Mouse (Mus musculus) neural tube, embryonic 14.5 days (tissue): ENCODE results near the gene N4bp2l2. TPM values are rescaled to one million over a fixed set of nuclear protein-coding genes. Genes with fewer than 3 reads are reported as not detected.
A peak's percentile ranks its signal among the peaks of the same experiment; 100 is the strongest.

ENCODE experiments used
- ATAC-seq: fragments of 200-750 bp; cut with Nextera tagmentation; 2 replicates; pipeline ENCODE4 v1.8.0; 2017; ENCODE audit warnings: low read depth, mild to moderate bottlenecking, moderate TSS enrichment, moderate library complexity
- H3K27ac ChIP-seq: fragments of 300-500 bp; sonication (generic); 2 replicates; pipeline ENCODE4 v1.5.1; 2014; ENCODE audit warnings: low read depth, mild to moderate bottlenecking, control low read depth, low read length, moderate library complexity, mixed read lengths
- H3K27me3 ChIP-seq: fragments of 300-500 bp; sonication (generic); 2 replicates; pipeline ENCODE4 v1.6.1; 2014; ENCODE audit warnings: low read length; ENCODE audit not compliant: control insufficient read depth, insufficient read depth
- H3K36me3 ChIP-seq: fragments of 300-500 bp; sonication (generic); 2 replicates; pipeline ENCODE4 v1.6.1; 2014; ENCODE audit warnings: low read length, mixed read lengths; ENCODE audit not compliant: control insufficient read depth, insufficient read depth
- H3K4me1 ChIP-seq: fragments of 300-500 bp; sonication (generic); 2 replicates; pipeline ENCODE4 v1.6.1; 2014; ENCODE audit warnings: low read length; ENCODE audit not compliant: control insufficient read depth, insufficient read depth
- H3K4me2 ChIP-seq: fragments of 300-500 bp; sonication (generic); 2 replicates; pipeline ENCODE4 v1.6.1; 2014; ENCODE audit warnings: mild to moderate bottlenecking, low read depth, low read length, control low read depth
- H3K4me3 ChIP-seq: fragments of 300-500 bp; sonication (generic); 2 replicates; pipeline ENCODE4 v1.5.1; 2014; ENCODE audit warnings: low read depth, low read length, control low read depth, mixed read lengths
- H3K9ac ChIP-seq: fragments of 300-500 bp; sonication (generic); replicated peaks from 2 replicates; pipeline ENCODE4 v1.6.1; 2014; ENCODE audit warnings: low read depth, mild to moderate bottlenecking, control low read depth, low read length, mixed read lengths
- H3K9me3 ChIP-seq: fragments of 300-500 bp; sonication (generic); 2 replicates; pipeline ENCODE4 v1.6.1; 2016; ENCODE audit warnings: low read length; ENCODE audit not compliant: control insufficient read depth
- WGBS: fragments of 180-500 bp; shearing (Covaris S2); extraction: QIAGEN DNeasy Blood & Tissue Kit; methylation state at CpG from one replicate; pipeline ENCODE4 v1.1.7; 2014; 5-methylcytosine and 5-hydroxymethylcytosine counted together
- polyA plus RNA-seq: library from polyadenylated mRNA; unstranded; fragments of >200 nt; fragmentation: Nextera tagmentation; extraction: Ambion mirVana; gene quantifications from 2 replicates; pipeline ENCODE4 v1.2.1, GENCODE M21; 2014

The N4bp2l2 gene
- polyA plus RNA-seq, 1 experiment from 2014 or later = 45.4 TPM

GRCm38 (mm10) chr5:150611136-150611535, 54.8 kb downstream of the N4bp2l2 start:
- Histone ChIP-seq H3K27me3 (no peaks in the 10 kb centered on the region), H3K4me2 (no peak overlapping the region), H3K36me3 (no peaks in the 10 kb centered on the region), H3K9ac (no peak overlapping the region), H3K4me1 (no peaks in the 10 kb centered on the region), H3K4me3 (no peak overlapping the region), H3K9me3 (no peaks in the 10 kb centered on the region), H3K27ac (no peak overlapping the region)
- no peak for ATAC-seq
- 55% methylated on average over 1 of the region's 1 CpGs for WGBS

GRCm38 (mm10) chr5:150607631-150608030, 58.4 kb downstream of the N4bp2l2 start:
- ATAC-seq = no peak
- no peaks in the 10 kb centered on the region for H3K4me1 ChIP-seq
- no peak overlapping the region for H3K9ac ChIP-seq
- no peaks in the 10 kb centered on the region for H3K36me3 ChIP-seq
- H3K27me3 ChIP-seq = no peaks in the 10 kb centered on the region
- H3K4me3 ChIP-seq = no peak overlapping the region
- H3K9me3 ChIP-seq = no peaks in the 10 kb centered on the region
- H3K27ac ChIP-seq = no peak overlapping the region
- WGBS = 96% methylated on average over 8 of the region's 8 CpGs
- no peak overlapping the region for H3K4me2 ChIP-seq

- ATAC-seq = no peak
- Histone ChIP-seq H3K27me3 (no peaks in the 10 kb centered on the region), H3K4me2 (no peak overlapping the region), H3K4me3 (no peak overlapping the region), H3K9me3 (no peaks in the 10 kb centered on the region), H3K4me1 (peaks cover 2% of the 10 kb centered on the region; the same call in 1 of the 2 replicates), H3K27ac (no peak overlapping the region), H3K36me3 (no peaks in the 10 kb centered on the region), H3K9ac (no peak overlapping the region)
- 96% methylated on average over 6 of the region's 6 CpGs for WGBS
Observed at GRCm38 (mm10) chr5:150606131-150606530, 59.9 kb downstream of the N4bp2l2 start.

GRCm38 (mm10) chr5:150601441-150602230, 64.3 kb downstream of the N4bp2l2 start:
- H3K4me3 ChIP-seq = no peak overlapping the region
- peaks cover 5% of the 10 kb centered on the region; the same call in 1 of the 2 replicates for H3K4me1 ChIP-seq
- WGBS = 38% methylated on average over 14 of the region's 14 CpGs
- ATAC-seq = peak; percentile 75
- H3K9ac ChIP-seq = no peak overlapping the region
- no peaks in the 10 kb centered on the region for H3K9me3 ChIP-seq
- H3K36me3 ChIP-seq = no peaks in the 10 kb centered on the region
- H3K4me2 ChIP-seq = no peak overlapping the region
- no peak overlapping the region; the same call in 1 of the 2 replicates for H3K27ac ChIP-seq
- H3K27me3 ChIP-seq = no peaks in the 10 kb centered on the region

GRCm38 (mm10) chr5:150600554-150601440, 65.2 kb downstream of the N4bp2l2 start:
- H3K36me3 ChIP-seq = no peaks in the 10 kb centered on the region
- no peak overlapping the region for H3K9ac ChIP-seq
- H3K27ac ChIP-seq = no peak overlapping the region; the same call in 1 of the 2 replicates
- peak; percentile 32; the same call in 1 of the 2 replicates for ATAC-seq
- H3K9me3 ChIP-seq = no peaks in the 10 kb centered on the region
- H3K4me3 ChIP-seq = no peak overlapping the region
- H3K4me1 ChIP-seq = peaks cover 5% of the 10 kb centered on the region; the same call in 1 of the 2 replicates
- no peak overlapping the region for H3K4me2 ChIP-seq
- WGBS = 58% methylated on average over 20 of the region's 20 CpGs
- peaks cover 5% of the 10 kb centered on the region; the same call in 1 of the 2 replicates for H3K27me3 ChIP-seq

GRCm38 (mm10) chr5:150599301-150600294, 66.4 kb downstream of the N4bp2l2 start:
- Histone ChIP-seq H3K9me3 (no peaks in the 10 kb centered on the region), H3K4me2 (no peak overlapping the region), H3K27me3 (peaks cover 5% of the 10 kb centered on the region; the same call in 1 of the 2 replicates), H3K4me3 (no peak overlapping the region), H3K27ac (no peak overlapping the region), H3K9ac (no peak overlapping the region), H3K36me3 (no peaks in the 10 kb centered on the region), H3K4me1 (peaks cover 8% of the 10 kb centered on the region)
- no peak for ATAC-seq
- 65% methylated on average over 13 of the region's 13 CpGs for WGBS

GRCm38 (mm10) chr5:150598202-150599119, 67.5 kb downstream of the N4bp2l2 start:
- Histone ChIP-seq H3K9ac (no peak overlapping the region), H3K36me3 (no peaks in the 10 kb centered on the region), H3K27ac (no peak overlapping the region), H3K9me3 (no peaks in the 10 kb centered on the region), H3K27me3 (peaks cover 14% of the 10 kb centered on the region; the same call in 1 of the 2 replicates), H3K4me1 (peaks cover 10% of the 10 kb centered on the region), H3K4me3 (no peak overlapping the region), H3K4me2 (no peak overlapping the region)
- ATAC-seq = no peak
- 76% methylated on average over 21 of the region's 21 CpGs for WGBS
